Mouse (Mus musculus) intestine, postnatal 0 days (tissue): ENCODE results near the gene Ikbke. TPM values are rescaled to one million over a fixed set of nuclear protein-coding genes. Genes with fewer than 3 reads are reported as not detected.
A peak's percentile ranks its signal among the peaks of the same experiment; 100 is the strongest.

Experiments used
- ATAC-seq: fragments of 200-750 bp; cut with Nextera tagmentation; 2 replicates; pipeline ENCODE4 v1.8.0; 2017; ENCODE audit warnings: mild to moderate bottlenecking, moderate TSS enrichment, moderate library complexity
- H3K27ac ChIP-seq: fragments of 300-500 bp; sonication (generic); 2 replicates; pipeline ENCODE4 v1.5.1; 2014; ENCODE audit warnings: mild to moderate bottlenecking, low read depth, low read length, moderate library complexity
- H3K27me3 ChIP-seq: fragments of 300-500 bp; sonication (generic); replicated peaks from 2 replicates; pipeline ENCODE4 v1.6.1; 2014; ENCODE audit warnings: low read length, mixed read lengths; ENCODE audit not compliant: control insufficient read depth, insufficient read depth
- H3K36me3 ChIP-seq: fragments of 300-500 bp; sonication (generic); 2 replicates; pipeline ENCODE4 v1.6.1; 2014; ENCODE audit warnings: mild to moderate bottlenecking, moderate library complexity; ENCODE audit not compliant: control insufficient read depth, insufficient read depth
- H3K4me1 ChIP-seq: fragments of 300-500 bp; sonication (generic); replicated peaks from 2 replicates; pipeline ENCODE4 v1.6.1; 2014; ENCODE audit warnings: antibody characterized with exemption, low read length, mixed read lengths; ENCODE audit not compliant: control insufficient read depth, insufficient read depth
- H3K4me2 ChIP-seq: fragments of 300-500 bp; sonication (generic); replicated peaks from 2 replicates; pipeline ENCODE4 v1.6.1; 2014; ENCODE audit warnings: low read depth, mild to moderate bottlenecking, moderate library complexity
- H3K4me3 ChIP-seq: fragments of 300-500 bp; sonication (generic); 2 replicates; pipeline ENCODE4 v1.5.1; 2014; ENCODE audit warnings: low read depth, low read length
- H3K9ac ChIP-seq: fragments of 300-500 bp; sonication (generic); 2 replicates; pipeline ENCODE4 v1.6.1; 2014; ENCODE audit warnings: mild to moderate bottlenecking, low read depth, low read length
- H3K9me3 ChIP-seq: fragments of 300-500 bp; sonication (generic); 2 replicates; pipeline ENCODE4 v1.6.1; 2016; ENCODE audit warnings: mixed run types; ENCODE audit not compliant: control insufficient read depth
- CTCF ChIP-seq: sonication (generic); IDR thresholded peaks from 2 replicates; pipeline ENCODE4 v1.5.1; 2016; ENCODE audit warnings: low read depth, mild to moderate bottlenecking, control low read depth, antibody characterized with exemption, moderate library complexity
- WGBS: fragments of 180-500 bp; shearing (Covaris S2); extraction: QIAGEN DNeasy Blood & Tissue Kit; methylation state at CpG from one replicate; pipeline ENCODE4 v1.1.7; 2014; 5-methylcytosine and 5-hydroxymethylcytosine counted together
- polyA plus RNA-seq: library from polyadenylated mRNA; unstranded; fragments of >200 nt; fragmentation: Nextera tagmentation; extraction: Ambion mirVana; gene quantifications from 2 replicates; pipeline ENCODE4 v1.2.1, GENCODE M21; 2015

The Ikbke gene
- polyA plus RNA-seq, 1 experiment from 2014 or later: 8.3 TPM

DNA sequence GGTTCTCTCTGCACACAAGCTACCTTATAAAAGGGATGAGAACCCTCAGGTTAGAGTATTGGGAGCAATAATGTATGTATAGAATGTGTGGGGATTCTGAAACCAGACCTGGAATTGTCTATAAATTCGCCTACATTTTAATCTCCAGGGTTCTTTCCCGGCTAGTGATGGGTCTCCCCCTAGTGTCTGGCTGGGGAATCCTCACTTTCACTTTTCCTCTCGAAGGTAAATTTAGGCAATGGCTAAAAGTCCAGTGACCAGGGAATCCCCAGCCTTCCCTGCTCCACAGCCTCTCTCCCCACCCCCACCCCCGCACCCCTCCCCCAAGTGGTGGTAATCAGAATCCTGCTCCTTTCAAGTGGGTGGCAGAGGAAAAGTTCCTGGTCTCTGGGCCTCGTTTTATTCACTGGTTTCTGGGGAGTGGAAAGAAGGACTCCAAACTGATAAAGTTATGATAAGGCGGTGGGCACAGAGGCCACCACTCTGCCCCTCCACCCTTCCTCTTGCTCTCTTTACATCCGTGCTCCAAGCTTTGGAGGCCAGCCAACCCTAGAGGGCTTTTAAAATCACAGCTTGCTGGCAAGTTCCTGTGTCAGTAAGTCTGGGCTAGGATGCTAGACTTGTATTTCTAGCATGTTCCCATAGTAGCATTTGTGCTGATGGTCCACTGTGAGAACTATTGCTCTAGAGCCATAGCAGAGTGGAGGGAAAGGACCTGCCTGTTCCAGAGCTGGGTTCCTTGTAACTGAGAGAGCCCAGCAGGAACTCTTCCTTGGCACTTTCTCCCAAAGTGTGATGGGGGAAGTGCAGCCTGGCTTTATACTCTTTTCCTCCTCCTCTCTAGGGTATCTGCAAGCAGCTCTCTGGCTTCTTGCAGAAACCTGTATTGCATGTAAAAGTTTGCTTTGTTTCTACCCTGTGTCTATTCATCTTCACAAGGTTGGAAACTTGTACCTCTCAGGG is 32.7 kb downstream of the Ikbke start:
- Histone ChIP-seq H3K4me1 (0 out of 2 replicates have a peak, but pooled peaks cover 6% of the 10 kb centered on the region), H3K9ac (no peak overlapping the region), H3K36me3 (no peaks in the 10 kb centered on the region), H3K4me3 (0 out of 2 replicates have a peak overlapping the region, but pooled peaks have one; percentile 3), H3K27ac (no peak overlapping the region), H3K27me3 (peaks cover 45% of the 10 kb centered on the region), H3K4me2 (peak overlapping the region; percentile 99), H3K9me3 (no peaks in the 10 kb centered on the region)
- ATAC-seq: no peak
- TF ChIP-seq CTCF: peak; percentile 81
- 8% methylated on average over 7 of the region's 7 CpGs for WGBS

DNA sequence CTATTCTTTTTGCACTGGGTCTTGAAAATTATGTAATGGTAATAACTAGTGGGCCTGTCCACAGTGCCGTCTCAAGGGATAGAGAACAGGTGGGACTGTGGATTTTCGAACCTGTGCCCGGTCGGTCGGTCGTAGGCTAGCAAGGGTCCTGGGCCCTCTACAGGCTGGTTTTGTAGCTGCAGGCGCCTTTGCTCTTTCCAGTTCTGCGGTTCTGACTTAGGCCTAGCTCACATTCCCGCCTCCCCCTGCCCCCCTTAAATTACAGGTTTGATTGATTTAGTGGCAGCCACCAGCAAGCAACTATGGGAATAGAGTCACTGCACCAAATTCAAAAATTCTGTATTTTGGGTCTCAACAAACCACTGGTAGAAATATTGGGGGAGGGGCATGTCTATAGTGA is 33.5 kb downstream of the Ikbke start:
- Histone ChIP-seq H3K9me3 (no peaks in the 10 kb centered on the region), H3K9ac (no peak overlapping the region), H3K4me3 (peak overlapping the region; percentile 63), H3K4me2 (peak overlapping the region; percentile 99), H3K27ac (no peak overlapping the region), H3K36me3 (no peaks in the 10 kb centered on the region), H3K27me3 (peaks cover 48% of the 10 kb centered on the region), H3K4me1 (0 out of 2 replicates have a peak, but pooled peaks cover 6% of the 10 kb centered on the region)
- peak; percentile 31; the same call in 1 of the 2 replicates for ATAC-seq
- peak; percentile 63 for TF ChIP-seq CTCF
- WGBS: 4% methylated on average over 9 of the region's 9 CpGs

DNA sequence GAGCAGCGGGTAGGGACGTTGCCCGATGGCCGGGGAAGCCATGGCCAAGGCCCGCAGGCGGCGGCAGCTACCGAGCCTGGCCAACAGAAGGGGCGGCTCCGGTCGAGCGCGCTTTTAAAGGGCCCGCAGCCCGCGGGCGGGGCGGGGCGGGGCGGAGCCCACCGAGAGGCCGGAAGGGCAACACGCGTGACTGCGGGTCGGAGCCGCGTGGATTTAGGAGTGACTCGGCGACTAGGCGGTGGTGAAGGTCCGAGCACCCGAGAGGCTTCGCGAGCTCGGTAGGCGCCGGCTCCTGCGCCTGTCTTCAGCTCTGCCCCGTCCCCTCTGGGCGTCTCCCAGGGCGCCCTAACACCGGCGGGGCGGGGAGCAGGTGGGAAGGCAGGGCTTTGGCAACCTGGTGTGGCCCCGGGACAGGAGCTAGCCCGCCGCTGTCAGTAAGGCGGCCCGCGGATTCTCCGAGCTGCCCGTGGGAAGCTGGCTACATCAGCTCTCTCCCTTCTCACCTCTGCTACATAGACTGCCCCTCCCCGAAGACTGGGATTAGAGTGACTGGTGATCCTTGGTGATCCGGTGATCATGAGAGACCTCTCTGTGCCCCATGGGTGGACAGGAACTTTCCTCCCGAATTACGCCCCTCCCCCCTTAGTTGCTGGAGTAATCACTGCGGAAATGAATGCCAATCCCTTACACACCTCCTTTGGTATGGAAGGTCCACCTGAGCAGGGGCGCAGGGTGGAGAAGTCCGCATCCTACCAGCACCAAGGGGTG is 34.1 kb downstream of the Ikbke start, which contains the start of gene Rassf5:
Gene Rassf5, minus strand, starts transcription at position 170 of the 768 bp plus-strand sequence.
- Histone ChIP-seq H3K36me3 (no peaks in the 10 kb centered on the region), H3K4me2 (peak within 1 kb of the TSS; percentile 99), H3K4me3 (peak within 1 kb of the TSS; percentile 63), H3K27me3 (peaks cover 48% of the 10 kb centered on the region), H3K9ac (peak within 1 kb of the TSS; percentile 53), H3K27ac (no peak within 1 kb of the TSS), H3K9me3 (no peaks in the 10 kb centered on the region), H3K4me1 (0 out of 2 replicates have a peak, but pooled peaks cover 6% of the 10 kb centered on the region)
- TF ChIP-seq CTCF: peak; percentile 23; the same call in 1 of the 2 replicates
- peak; percentile 55 for ATAC-seq
- WGBS: under 1% methylated on average over 58 of the region's 60 CpGs

DNA sequence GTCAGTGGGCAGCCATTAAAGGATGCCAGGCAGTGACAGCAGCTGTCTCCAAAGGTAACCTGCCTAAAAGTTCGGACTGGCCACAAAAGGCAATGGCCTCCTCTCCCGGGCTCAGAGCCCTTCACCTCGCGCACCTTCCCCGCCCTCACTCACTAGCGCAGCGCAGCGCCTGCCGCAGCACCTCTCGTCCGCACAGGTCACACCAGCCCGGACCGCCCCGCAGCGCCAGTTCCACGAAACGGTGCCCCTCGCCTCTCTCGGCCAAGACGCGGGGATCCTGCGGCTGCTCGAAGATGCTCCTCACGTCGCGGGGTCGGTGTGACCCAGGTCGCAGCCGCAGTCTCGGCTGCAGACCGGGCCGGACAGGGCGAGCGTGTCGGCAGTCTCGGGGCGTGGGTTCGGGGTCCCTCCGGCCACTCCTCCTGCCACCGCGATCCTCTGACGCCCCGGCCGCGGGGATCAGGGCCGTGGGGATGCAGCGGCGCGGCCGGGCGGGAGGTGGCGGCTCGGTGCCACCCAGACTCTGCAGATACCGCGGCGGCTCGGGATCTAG is 34.8 kb downstream of the Ikbke start:
- H3K9ac ChIP-seq: peak overlapping the region; percentile 53
- H3K4me2 ChIP-seq: peak overlapping the region; percentile 99
- TF ChIP-seq CTCF: no peak
- H3K4me1 ChIP-seq: 0 out of 2 replicates have a peak, but pooled peaks cover 6% of the 10 kb centered on the region
- no peak overlapping the region for H3K27ac ChIP-seq
- peaks cover 48% of the 10 kb centered on the region for H3K27me3 ChIP-seq
- no peak for ATAC-seq
- peak overlapping the region; percentile 63 for H3K4me3 ChIP-seq
- WGBS: 3% methylated on average over 50 of the region's 57 CpGs
- H3K36me3 ChIP-seq: no peaks in the 10 kb centered on the region
- no peaks in the 10 kb centered on the region for H3K9me3 ChIP-seq

DNA sequence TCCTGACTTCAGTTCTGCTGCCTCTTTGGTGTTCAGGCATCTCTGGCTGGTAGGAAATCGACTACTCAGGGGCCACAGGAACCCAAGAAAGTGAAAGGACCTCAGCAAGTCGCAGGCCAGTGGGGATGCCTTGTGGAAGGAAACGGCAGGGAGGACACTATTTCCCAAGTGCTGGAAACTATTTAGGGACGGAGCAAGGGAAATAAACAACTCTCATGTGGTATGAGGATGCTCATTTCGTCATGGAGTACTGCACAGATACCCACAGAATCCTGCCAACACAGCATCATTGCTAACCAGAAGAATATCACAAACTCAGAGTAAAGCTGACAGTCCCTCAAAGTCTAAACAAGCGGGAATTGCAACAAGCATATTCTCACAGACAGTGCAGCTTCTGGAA is 36.5 kb downstream of the Ikbke start:
- Histone ChIP-seq H3K27me3 (peaks cover 48% of the 10 kb centered on the region), H3K36me3 (no peaks in the 10 kb centered on the region), H3K4me2 (no peak overlapping the region), H3K4me3 (no peak overlapping the region), H3K27ac (no peak overlapping the region), H3K4me1 (0 out of 2 replicates have a peak, but pooled peaks cover 6% of the 10 kb centered on the region), H3K9me3 (no peaks in the 10 kb centered on the region), H3K9ac (no peak overlapping the region)
- WGBS: 27% methylated on average over 6 of the region's 6 CpGs
- TF ChIP-seq CTCF: no peak
- no peak for ATAC-seq
